31 mouse cellular contexts compared by ENCODE assay signal in genomic region chr2:60550521-60550920, GRCm38 (mm10).
"Had no signal": no experiment of that assay in that cellular context is flagged by ENCODE, and none has a peak within 500 bp of the region (broad histone marks: within the 10 kb centered on the region; RNA-seq: fewer than 3 reads in every experiment).

No protein-coding gene starts in this region.

- H3K9me3 ChIP-seq: limb, embryonic 10.5 days; limb, embryonic 12.5 days; limb, embryonic 13.5 days; limb, embryonic 15.5 days; liver, embryonic 12.5 days; liver, embryonic 13.5 days; liver, embryonic 15.5 days; lung, embryonic 15.5 days; midbrain, embryonic 10.5 days; midbrain, embryonic 12.5 days; midbrain, embryonic 13.5 days; midbrain, embryonic 15.5 days; neural tube, embryonic 12.5 days had no signal

- H3K27ac ChIP-seq: limb, embryonic 10.5 days; limb, embryonic 12.5 days; limb, embryonic 13.5 days; limb, embryonic 15.5 days; liver, embryonic 12.5 days; liver, embryonic 13.5 days; liver, embryonic 14.5 days; liver, embryonic 15.5 days; lung, embryonic 15.5 days; macrophage; midbrain, embryonic 10.5 days; midbrain, embryonic 12.5 days; midbrain, embryonic 13.5 days; midbrain, embryonic 15.5 days; neural tube, embryonic 12.5 days had no signal

- H3K9ac ChIP-seq: limb, embryonic 12.5 days; limb, embryonic 13.5 days; limb, embryonic 15.5 days; liver, embryonic 12.5 days; liver, embryonic 13.5 days; liver, embryonic 14.5 days; liver, embryonic 15.5 days; liver, postnatal 0 days; lung, embryonic 14.5 days; lung, embryonic 15.5 days; midbrain, embryonic 12.5 days; midbrain, embryonic 13.5 days; midbrain, embryonic 15.5 days; neural tube, embryonic 12.5 days had no signal

- H3K4me2 ChIP-seq: limb, embryonic 12.5 days; limb, embryonic 13.5 days; limb, embryonic 15.5 days; liver, embryonic 11.5 days; liver, embryonic 12.5 days; liver, embryonic 13.5 days; liver, embryonic 15.5 days; lung, embryonic 14.5 days; lung, embryonic 15.5 days; midbrain, embryonic 11.5 days; midbrain, embryonic 12.5 days; midbrain, embryonic 13.5 days; midbrain, embryonic 15.5 days; neural tube, embryonic 12.5 days had no signal

- H3K27me3 ChIP-seq: limb, embryonic 15.5 days; liver, embryonic 12.5 days; liver, embryonic 13.5 days; liver, embryonic 15.5 days; lung, embryonic 15.5 days; neural tube, embryonic 12.5 days had no signal

- DNase-seq: left cerebral cortex, postnatal 4 days; liver; liver, embryonic 13.5 days; liver, postnatal 0 days; lung, adult 18-20 months; lung, adult 2 months; lung, embryonic 14.5 days; lung, postnatal 10 days; lung, postnatal 14 days; lung, postnatal 36 days; lung, postnatal 4 days had no signal

- ATAC-seq: liver, embryonic 12.5 days; liver, postnatal 0 days; lung, postnatal 0 days; midbrain, embryonic 13.5 days; midbrain, embryonic 15.5 days; midbrain, embryonic 16.5 days had no signal

- H3K4me3 ChIP-seq: limb, embryonic 10.5 days; limb, embryonic 12.5 days; limb, embryonic 13.5 days; limb, embryonic 15.5 days; liver, embryonic 12.5 days; liver, embryonic 13.5 days; liver, embryonic 15.5 days; lung, embryonic 15.5 days; megakaryocyte, embryonic 14.5 days; midbrain, embryonic 10.5 days; midbrain, embryonic 12.5 days; midbrain, embryonic 13.5 days; midbrain, embryonic 15.5 days; myocyte; neural tube, embryonic 12.5 days had no signal

- H3K36me3 ChIP-seq: limb, embryonic 10.5 days; limb, embryonic 12.5 days; limb, embryonic 13.5 days; limb, embryonic 15.5 days; liver, embryonic 12.5 days; liver, embryonic 13.5 days; liver, embryonic 15.5 days; lung, embryonic 15.5 days; midbrain, embryonic 10.5 days; midbrain, embryonic 12.5 days; midbrain, embryonic 13.5 days; midbrain, embryonic 15.5 days; neural tube, embryonic 12.5 days had no signal
